Mouse (Mus musculus) liver, embryonic 16.5 days (tissue): ENCODE measurements around the gene Lrrc8d. TPM values are rescaled to one million over a fixed set of nuclear protein-coding genes. Genes with fewer than 3 reads are reported as not detected.

ENCODE experiments used
- ATAC-seq: fragments of 200-750 bp; cut with Nextera tagmentation; 2 replicates; pipeline ENCODE4 v1.8.0; 2017; ENCODE audit warnings: low read depth, mild to moderate bottlenecking, moderate number of reproducible peaks, moderate library complexity
- H3K27ac ChIP-seq: fragments of 300-500 bp; sonication (generic); 2 replicates; pipeline ENCODE4 v1.5.1; 2014; ENCODE audit warnings: mild to moderate bottlenecking, low read length
- H3K27me3 ChIP-seq: fragments of 300-500 bp; sonication (generic); 2 replicates; pipeline ENCODE4 v1.6.1; 2014; ENCODE audit warnings: low read depth, low read length, mixed read lengths; ENCODE audit not compliant: control insufficient read depth, insufficient read depth
- H3K36me3 ChIP-seq: fragments of 300-500 bp; sonication (generic); 2 replicates; pipeline ENCODE4 v1.6.1; 2014; ENCODE audit warnings: mild to moderate bottlenecking; ENCODE audit not compliant: control insufficient read depth, insufficient read depth
- H3K4me1 ChIP-seq: fragments of 300-500 bp; sonication (generic); 2 replicates; pipeline ENCODE4 v1.6.1; 2014; ENCODE audit warnings: low read depth, low read length, mixed read lengths; ENCODE audit not compliant: control insufficient read depth
- H3K4me2 ChIP-seq: fragments of 300-500 bp; sonication (generic); 2 replicates; pipeline ENCODE4 v1.6.1; 2014; ENCODE audit warnings: low read depth, low read length, mixed read lengths
- H3K4me3 ChIP-seq: fragments of 300-500 bp; sonication (generic); 2 replicates; pipeline ENCODE4 v1.5.1; 2014; ENCODE audit warnings: low read depth, mild to moderate bottlenecking, low read length
- H3K9ac ChIP-seq: fragments of 300-500 bp; sonication (generic); 2 replicates; pipeline ENCODE4 v1.6.1; 2014; ENCODE audit warnings: low read depth, low read length
- H3K9me3 ChIP-seq: fragments of 300-500 bp; sonication (generic); replicated peaks from 2 replicates; pipeline ENCODE4 v1.6.1; 2016; ENCODE audit warnings: low read length; ENCODE audit not compliant: control insufficient read depth
- WGBS: fragments of 180-500 bp; shearing (Covaris S2); extraction: QIAGEN DNeasy Blood & Tissue Kit; methylation state at CpG from one replicate; pipeline ENCODE4 v1.1.7; 2014; ENCODE audit not compliant: insufficient replicate concordance; 5-methylcytosine and 5-hydroxymethylcytosine counted together
- polyA plus RNA-seq: library from polyadenylated mRNA; unstranded; fragments of >200 nt; fragmentation: Nextera tagmentation; extraction: Ambion mirVana; gene quantifications from 2 replicates; pipeline ENCODE4 v1.2.1, GENCODE M21; 2015

Gene Lrrc8d
- polyA plus RNA-seq, 1 experiment from 2014 or later = 8.0 TPM

DNA sequence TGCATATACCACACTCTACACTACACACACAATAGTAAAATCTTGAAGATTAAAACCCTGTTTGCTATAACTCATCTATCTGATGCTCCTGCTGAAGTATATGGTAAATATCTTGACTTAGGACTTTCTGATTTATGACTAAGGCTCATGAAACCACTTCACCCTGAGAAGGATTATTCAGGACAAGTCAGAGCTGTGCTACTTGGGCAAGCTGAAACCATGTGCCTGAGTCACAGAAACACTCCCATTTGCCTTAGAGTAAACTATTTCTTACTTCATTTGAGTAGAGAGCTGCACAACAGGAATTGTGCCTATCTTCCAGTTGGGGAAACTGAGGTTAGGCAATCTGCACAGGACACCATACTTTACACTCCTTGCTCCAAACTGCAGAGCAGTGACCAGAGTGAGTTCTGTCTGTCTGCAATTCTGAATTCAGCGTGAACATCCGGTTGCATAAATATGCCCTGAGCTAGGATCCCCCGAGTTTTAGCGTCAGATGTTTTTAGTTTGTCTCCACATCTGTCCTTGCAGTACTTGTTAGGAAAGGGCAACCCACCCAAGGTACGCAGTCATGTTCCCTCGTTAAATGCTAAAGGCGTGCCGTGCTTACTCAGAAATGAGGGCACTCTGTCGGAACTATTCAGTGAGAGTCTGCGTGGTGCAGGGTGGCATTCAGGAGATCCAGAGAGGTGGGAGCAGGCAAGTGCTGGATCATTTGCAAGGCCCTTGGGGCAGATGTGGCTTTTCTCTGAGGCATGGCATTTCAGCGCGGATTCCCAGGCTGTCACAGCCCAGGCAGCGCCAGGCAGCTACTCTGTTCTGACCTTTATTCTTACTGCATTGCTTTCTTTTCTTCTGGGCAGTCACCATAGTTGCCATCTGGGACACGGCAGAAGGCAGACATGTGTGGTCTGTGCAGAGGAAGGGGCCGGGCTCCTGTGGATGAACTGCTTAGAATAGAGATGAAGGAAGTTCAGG lies 123.0 kb downstream of the Lrrc8d start:
- Histone ChIP-seq H3K4me2 (no peak overlapping the region), H3K9me3 (no peaks in the 10 kb centered on the region), H3K4me3 (no peak overlapping the region), H3K27me3 (no peaks in the 10 kb centered on the region), H3K36me3 (no peaks in the 10 kb centered on the region), H3K4me1 (peaks cover 16% of the 10 kb centered on the region), H3K9ac (no peak overlapping the region), H3K27ac (no peak overlapping the region)
- no peak for ATAC-seq
- 64% methylated on average over 15 of the region's 15 CpGs for WGBS

DNA sequence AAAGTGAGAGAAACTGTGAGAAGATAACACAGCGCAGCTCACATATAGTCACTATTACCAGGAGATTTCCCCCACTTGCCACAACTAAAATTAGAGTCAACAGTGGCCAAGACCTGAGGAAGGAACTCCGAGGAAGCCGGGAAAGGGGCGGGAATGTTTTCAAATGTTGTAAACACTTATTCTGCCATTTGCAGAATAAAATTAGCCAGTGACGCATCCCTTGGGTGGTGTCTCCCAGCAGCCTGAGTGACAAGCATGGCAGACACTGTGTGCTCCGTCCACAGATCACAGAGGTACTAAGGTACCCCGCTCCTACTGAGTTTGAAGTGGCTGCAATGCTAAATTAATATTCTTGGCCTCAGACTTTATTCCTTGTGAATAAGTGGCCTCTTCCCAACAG lies 124.5 kb downstream of the Lrrc8d start:
- no peak for ATAC-seq
- Histone ChIP-seq H3K9ac (no peak overlapping the region), H3K36me3 (no peaks in the 10 kb centered on the region), H3K4me3 (no peak overlapping the region), H3K4me1 (peaks cover 16% of the 10 kb centered on the region), H3K27me3 (no peaks in the 10 kb centered on the region), H3K9me3 (no peaks in the 10 kb centered on the region), H3K4me2 (no peak overlapping the region), H3K27ac (no peak overlapping the region)
- 66% methylated on average over 7 of the region's 7 CpGs for WGBS

DNA sequence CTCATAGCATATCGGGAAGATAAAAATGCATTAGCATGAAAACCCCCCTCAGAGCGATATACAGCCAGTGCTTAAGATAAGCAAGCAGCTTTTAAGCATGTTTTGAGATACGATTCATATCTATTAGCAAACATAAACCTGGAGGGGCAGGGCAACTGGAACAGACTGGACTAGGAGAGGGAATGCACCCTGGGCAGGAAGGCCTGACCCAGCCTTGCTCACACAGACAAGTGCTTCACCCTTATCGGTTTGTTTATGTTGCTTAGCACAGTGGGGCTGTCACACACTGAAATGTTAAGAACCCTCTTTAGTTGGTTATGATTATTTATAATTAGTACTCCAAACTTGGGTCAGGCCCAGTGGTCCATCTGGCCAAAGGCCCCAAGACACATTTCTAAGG lies 125.1 kb downstream of the Lrrc8d start:
- H3K36me3 ChIP-seq = no peaks in the 10 kb centered on the region
- no peak overlapping the region for H3K4me2 ChIP-seq
- no peak overlapping the region for H3K4me3 ChIP-seq
- H3K9ac ChIP-seq = no peak overlapping the region
- ATAC-seq = peak; percentile 59
- H3K27me3 ChIP-seq = no peaks in the 10 kb centered on the region
- H3K9me3 ChIP-seq = no peaks in the 10 kb centered on the region
- no peak overlapping the region for H3K27ac ChIP-seq
- peaks cover 16% of the 10 kb centered on the region for H3K4me1 ChIP-seq
- WGBS = 27% methylated on average over 4 of the region's 4 CpGs

DNA sequence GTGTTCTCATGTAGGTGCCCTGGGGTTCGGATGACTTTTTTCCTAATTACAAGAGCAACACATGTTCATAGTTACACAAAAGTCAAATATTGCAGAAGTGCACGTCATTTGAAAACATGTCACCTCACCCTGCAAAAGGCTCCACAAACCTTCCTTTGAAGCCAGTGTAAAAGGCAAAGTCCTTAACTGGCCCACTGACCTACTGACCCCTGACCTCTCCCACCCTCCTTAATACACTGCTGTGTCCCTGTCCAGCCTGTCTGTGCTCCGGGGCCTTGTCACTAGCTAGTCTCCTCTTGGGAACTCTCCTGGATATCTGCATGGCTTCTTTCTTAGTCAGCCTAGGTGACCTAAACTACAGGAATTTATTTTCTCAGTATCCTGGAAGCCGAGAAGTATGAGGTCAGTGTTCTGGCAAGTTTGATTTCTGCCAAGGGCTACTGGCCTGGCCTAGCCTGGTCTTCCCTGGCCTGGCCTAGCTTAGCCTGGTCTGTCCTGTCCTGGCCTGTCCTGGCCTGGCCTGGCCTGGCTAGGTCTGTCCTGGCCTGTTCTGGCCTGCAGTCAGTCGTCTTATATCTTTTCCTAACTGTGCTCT lies 127.2 kb downstream of the Lrrc8d start:
- Histone ChIP-seq H3K4me2 (no peak overlapping the region), H3K9me3 (no peaks in the 10 kb centered on the region), H3K27me3 (no peaks in the 10 kb centered on the region), H3K4me1 (peaks cover 16% of the 10 kb centered on the region), H3K27ac (no peak overlapping the region), H3K4me3 (no peak overlapping the region), H3K9ac (no peak overlapping the region), H3K36me3 (no peaks in the 10 kb centered on the region)
- peak; percentile 59 for ATAC-seq
- WGBS = 66% methylated on average over 5 of the region's 5 CpGs

GRCm38 (mm10) chr5:105828050-105828449 lies 128.3 kb downstream of the Lrrc8d start:
- no peak overlapping the region for H3K4me2 ChIP-seq
- no peak for ATAC-seq
- peaks cover 16% of the 10 kb centered on the region for H3K4me1 ChIP-seq
- no peaks in the 10 kb centered on the region for H3K27me3 ChIP-seq
- no peaks in the 10 kb centered on the region for H3K9me3 ChIP-seq
- H3K27ac ChIP-seq = no peak overlapping the region
- no peak overlapping the region for H3K4me3 ChIP-seq
- H3K36me3 ChIP-seq = no peaks in the 10 kb centered on the region
- WGBS = 71% methylated on average over 3 of the region's 3 CpGs
- no peak overlapping the region for H3K9ac ChIP-seq

- Histone ChIP-seq H3K4me3 (no peak overlapping the region), H3K4me2 (no peak overlapping the region), H3K27ac (no peak overlapping the region), H3K4me1 (peaks cover 16% of the 10 kb centered on the region), H3K27me3 (no peaks in the 10 kb centered on the region), H3K9me3 (no peaks in the 10 kb centered on the region), H3K36me3 (no peaks in the 10 kb centered on the region), H3K9ac (no peak overlapping the region)
- WGBS = 49% methylated on average over 7 of the region's 7 CpGs
- no peak for ATAC-seq
Observed at GRCm38 (mm10) chr5:105829008-105829586, 129.3 kb downstream of the Lrrc8d start.

- ATAC-seq = no peak
- H3K4me1 ChIP-seq = peaks cover 4% of the 10 kb centered on the region; the same call in 1 of the 2 replicates
- H3K4me3 ChIP-seq = no peak overlapping the region
- no peak overlapping the region for H3K9ac ChIP-seq
- no peak overlapping the region for H3K4me2 ChIP-seq
- 70% methylated on average over 7 of the region's 7 CpGs for WGBS
- no peaks in the 10 kb centered on the region for H3K27me3 ChIP-seq
- no peaks in the 10 kb centered on the region for H3K9me3 ChIP-seq
- H3K27ac ChIP-seq = no peak overlapping the region
- no peaks in the 10 kb centered on the region for H3K36me3 ChIP-seq
Observed at GRCm38 (mm10) chr5:105832140-105832539, 132.4 kb downstream of the Lrrc8d start.

DNA sequence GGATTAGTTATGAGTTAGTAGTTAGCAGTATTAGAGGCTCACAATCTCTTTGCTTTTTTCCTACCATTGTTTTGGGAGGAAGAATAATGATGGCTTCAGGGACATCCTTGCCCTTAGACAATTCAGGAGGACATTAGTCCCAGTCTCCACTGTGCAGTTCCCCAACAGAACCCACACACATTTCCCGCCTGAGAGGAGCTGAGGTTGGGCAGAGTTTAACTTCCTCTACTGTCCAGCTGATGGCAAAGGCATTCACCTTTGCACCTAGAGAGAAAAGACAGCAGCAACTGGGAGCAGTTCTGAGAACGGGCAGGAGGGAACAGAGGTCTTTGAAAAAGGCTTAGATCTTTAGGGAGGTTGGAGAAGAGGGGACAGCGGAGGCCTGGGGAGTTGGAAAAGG lies 134.2 kb downstream of the Lrrc8d start:
- 41% methylated on average over 3 of the region's 3 CpGs for WGBS
- Histone ChIP-seq H3K9ac (no peak overlapping the region), H3K9me3 (no peaks in the 10 kb centered on the region), H3K4me1 (peaks cover 4% of the 10 kb centered on the region; the same call in 1 of the 2 replicates), H3K4me3 (no peak overlapping the region), H3K27ac (no peak overlapping the region), H3K36me3 (no peaks in the 10 kb centered on the region), H3K27me3 (no peaks in the 10 kb centered on the region), H3K4me2 (no peak overlapping the region)
- ATAC-seq = peak; percentile 24; the same call in 1 of the 2 replicates
